Mouse (Mus musculus) liver, postnatal 0 days (tissue): ENCODE results near the gene C2cd3.

ENCODE experiments used
- CTCF ChIP-seq: sonication (generic); IDR thresholded peaks from 2 replicates; pipeline ENCODE4 v1.5.1; 2016; ENCODE audit warnings: antibody characterized with exemption, low read depth
- EP300 ChIP-seq: IDR thresholded peaks from 2 replicates; pipeline ENCODE4 v1.6.1; 2016; ENCODE audit warnings: antibody characterized with exemption, low read depth, mild to moderate bottlenecking

- TF ChIP-seq EP300 = no peak
- no peak for TF ChIP-seq CTCF
These were observed 15.3 kb upstream of the C2cd3 start for GRCm38 (mm10) chr7:100356768-100357167.
